Comparison of ENCODE assay signal across 18 mouse cellular contexts in the genomic region with DNA sequence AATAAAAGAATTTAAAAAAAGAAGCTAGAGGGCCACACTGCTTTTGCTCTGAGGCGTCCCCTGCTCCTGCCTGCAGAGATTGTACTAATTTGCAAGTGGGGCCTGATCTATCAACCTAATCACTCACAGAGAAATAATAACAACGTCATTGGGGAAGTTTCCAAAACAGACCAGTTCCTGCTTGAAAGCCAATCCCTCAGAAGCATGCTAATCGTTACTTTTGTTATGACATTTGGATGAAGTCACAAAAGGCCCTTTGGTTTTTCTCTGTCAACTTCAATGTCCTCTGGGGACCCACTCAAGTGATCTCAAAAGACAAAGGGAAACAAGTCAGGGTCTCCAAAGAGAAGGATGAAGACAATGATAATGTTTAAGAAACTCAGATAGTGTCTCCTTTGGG.
"Had no signal": no experiment of that assay in that cellular context is flagged by ENCODE, and none has a peak within 500 bp of the region (broad histone marks: within the 10 kb centered on the region; RNA-seq: fewer than 3 reads in every experiment).

No protein-coding gene starts in this region.

- H3K4me3 ChIP-seq: gastrocnemius, adult 2 months; heart, adult 2 months; heart, embryonic 13.5 days; heart, embryonic 15.5 days; hindbrain, embryonic 10.5 days; hindbrain, embryonic 12.5 days; intestine, embryonic 15.5 days; layer of hippocampus, adult 2 months; left cerebral cortex, adult 2 months; limb, embryonic 10.5 days; limb, embryonic 12.5 days; liver, embryonic 13.5 days had no signal

- H3K4me1 ChIP-seq: hindbrain, embryonic 12.5 days had no signal

- H3K36me3 ChIP-seq: heart, embryonic 13.5 days; heart, embryonic 15.5 days; hindbrain, embryonic 10.5 days; hindbrain, embryonic 12.5 days; intestine, embryonic 15.5 days; limb, embryonic 10.5 days; limb, embryonic 12.5 days; liver, embryonic 13.5 days had no signal

- H3K9ac ChIP-seq: heart, embryonic 13.5 days; heart, embryonic 15.5 days; hindbrain, embryonic 12.5 days; hindbrain, embryonic 14.5 days; intestine, embryonic 15.5 days; limb, embryonic 12.5 days; liver, embryonic 13.5 days had no signal

- H3K4me2 ChIP-seq: heart, embryonic 15.5 days; hindbrain, embryonic 12.5 days; hindbrain, embryonic 14.5 days; intestine, embryonic 15.5 days; liver, embryonic 11.5 days; liver, embryonic 13.5 days had no signal

- DNase-seq: gastrocnemius, adult 2 months; gastrocnemius, postnatal 10 days; gastrocnemius, postnatal 25 days; heart, postnatal 4 days; kidney, postnatal 4 days had no signal

- H3K9me3 ChIP-seq: heart, embryonic 13.5 days; heart, embryonic 15.5 days; hindbrain, embryonic 10.5 days; hindbrain, embryonic 12.5 days; intestine, embryonic 15.5 days; limb, embryonic 10.5 days; limb, embryonic 12.5 days; liver, embryonic 13.5 days had no signal

- H3K27ac ChIP-seq: heart, embryonic 13.5 days; heart, embryonic 15.5 days; hindbrain, embryonic 10.5 days; hindbrain, embryonic 12.5 days; hindbrain, embryonic 14.5 days; intestine, embryonic 15.5 days; layer of hippocampus, adult 2 months; left cerebral cortex, adult 2 months; limb, embryonic 10.5 days; limb, embryonic 12.5 days; liver, embryonic 13.5 days had no signal

- H3K27me3 ChIP-seq: heart, embryonic 13.5 days; heart, embryonic 15.5 days; hindbrain, embryonic 12.5 days; intestine, embryonic 15.5 days had no signal
